Mouse (Mus musculus): Measurements from ENCODE around the gene Fam166b.

Fam166b gene

DNA sequence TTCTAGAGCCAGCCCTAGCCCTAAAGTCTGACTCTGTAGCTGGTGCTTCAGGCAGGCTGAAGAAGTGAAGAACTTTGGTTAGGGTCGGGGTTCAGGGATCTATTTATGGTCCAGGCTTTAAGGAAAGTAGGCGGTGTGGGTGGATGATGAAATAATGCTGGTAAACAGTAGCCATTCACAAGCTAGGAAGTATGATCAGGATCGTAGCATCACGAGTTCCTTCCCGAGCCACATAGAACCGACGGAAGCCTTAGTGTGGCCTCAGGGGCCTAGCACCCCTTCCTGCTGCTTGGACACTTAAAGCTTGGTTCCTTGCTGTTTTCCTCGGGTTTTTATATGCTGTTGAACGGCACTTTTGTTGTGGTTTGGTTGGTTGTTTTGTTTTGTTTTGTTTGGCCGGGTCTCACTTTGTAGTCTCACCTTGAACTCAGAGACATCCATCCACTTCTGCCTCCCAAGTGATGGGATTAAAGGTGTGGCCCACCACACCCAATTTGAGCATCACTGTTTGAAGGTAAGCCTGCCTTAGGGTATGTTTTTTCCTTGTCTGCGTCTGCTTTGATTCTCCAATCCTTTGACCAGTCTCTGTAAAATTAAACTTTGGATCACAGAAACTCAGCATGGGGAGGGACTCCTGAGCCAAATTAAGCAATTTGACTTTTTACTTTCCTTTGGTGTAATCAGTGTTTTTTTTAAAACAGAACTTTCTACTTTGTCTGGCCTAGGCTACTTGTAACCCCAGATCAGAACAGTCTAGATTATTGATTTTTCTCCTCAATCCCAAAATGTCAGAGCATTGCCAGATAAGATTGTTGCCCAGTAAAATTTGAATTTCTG, 45.5 kb downstream of the Fam166b start:
- peak; percentile 25 to 78 for DNase-seq (ENCODE audit: inconsistent age in 2 of 2, low spot score in 1 of 2)

DNA sequence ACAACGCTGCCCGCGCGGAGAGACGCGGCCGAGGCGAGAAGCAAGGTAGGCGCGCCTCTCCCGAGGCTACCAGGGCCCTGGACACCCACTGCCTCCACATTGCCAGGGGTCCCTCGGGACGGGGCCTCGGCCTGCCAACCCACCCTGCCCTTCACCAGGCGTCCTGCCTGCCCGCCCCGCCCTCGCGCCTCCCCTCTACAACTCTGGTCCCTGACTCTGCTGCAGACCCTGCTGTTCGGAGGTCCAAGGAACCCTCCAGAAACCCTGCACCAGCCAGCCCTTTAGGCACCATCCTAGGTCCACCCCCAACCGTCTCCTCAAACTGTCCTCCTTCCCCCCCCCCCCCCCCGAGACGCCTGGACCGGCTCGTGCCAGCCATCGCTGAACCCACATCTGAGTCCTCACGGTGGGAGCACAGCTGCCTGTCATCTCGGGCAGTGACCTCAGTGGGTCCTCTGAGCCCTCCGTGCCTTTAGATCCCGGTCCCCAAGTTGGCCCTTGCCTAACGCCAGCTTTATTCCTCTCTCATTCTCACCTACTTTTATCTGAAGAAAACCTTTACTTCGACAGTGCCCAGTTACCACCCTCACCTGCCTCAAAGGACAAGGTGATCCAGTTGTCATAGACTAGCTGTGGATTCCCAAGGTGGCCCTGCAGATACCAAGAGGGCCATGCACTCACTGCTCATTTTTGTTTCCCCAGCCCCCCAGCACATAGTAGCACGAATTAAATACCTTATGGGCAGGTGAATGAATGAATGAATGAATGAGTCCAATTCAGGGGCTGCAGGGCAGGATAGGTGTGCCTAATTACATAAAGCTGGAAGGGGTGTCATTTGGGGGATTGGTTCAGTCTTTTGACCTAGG, 46.5 kb downstream of the Fam166b start:
- peak in 1 of 2 experiments; percentile 69 for DNase-seq (ENCODE audit: inconsistent age in 2 of 2, low spot score in 1 of 2)

DNA sequence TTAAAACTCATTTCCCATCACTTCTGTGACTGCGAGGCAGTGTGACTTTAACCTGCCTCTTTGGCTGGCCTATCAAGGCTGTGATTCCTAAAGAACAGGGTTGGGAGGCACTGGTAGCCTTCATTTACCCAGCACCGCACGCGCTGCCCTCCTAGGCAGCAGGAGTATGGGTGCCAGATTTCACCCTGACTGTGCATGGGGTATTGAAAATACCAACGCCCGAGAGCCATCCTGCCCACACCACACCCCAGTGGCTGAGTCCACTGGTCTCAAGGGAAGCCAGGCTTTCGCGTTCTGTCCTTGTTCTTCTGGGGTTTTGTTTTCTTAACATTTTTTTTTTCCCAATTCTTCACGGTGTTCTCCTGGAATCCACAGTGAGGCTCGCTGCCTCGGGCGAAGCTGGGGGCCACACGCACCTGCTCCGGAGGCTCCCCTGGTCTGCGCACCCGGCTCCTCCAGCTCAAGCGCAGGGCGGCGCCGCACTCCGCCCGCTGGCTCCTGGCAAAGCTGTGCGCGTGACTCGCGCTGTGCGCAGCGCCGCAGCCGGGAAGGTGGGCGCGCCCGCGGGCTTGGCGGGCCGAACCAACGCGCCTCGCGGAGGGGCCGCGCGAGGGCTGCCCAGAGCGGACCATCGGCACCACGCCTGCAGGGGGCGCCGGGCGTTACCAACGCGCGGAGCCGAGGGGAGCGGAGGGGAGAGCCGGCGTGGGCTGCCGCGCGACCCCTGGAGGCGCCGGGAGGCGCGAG, 47.4 kb downstream of the Fam166b start, which contains the start of gene Rusc2:
Gene Rusc2, plus strand, starts transcription at position 572 of the 747 bp plus-strand sequence.
- DNase-seq (ENCODE audit: inconsistent age in 2 of 2, low spot score in 1 of 2) = peak; percentile 94 to 96

DNA sequence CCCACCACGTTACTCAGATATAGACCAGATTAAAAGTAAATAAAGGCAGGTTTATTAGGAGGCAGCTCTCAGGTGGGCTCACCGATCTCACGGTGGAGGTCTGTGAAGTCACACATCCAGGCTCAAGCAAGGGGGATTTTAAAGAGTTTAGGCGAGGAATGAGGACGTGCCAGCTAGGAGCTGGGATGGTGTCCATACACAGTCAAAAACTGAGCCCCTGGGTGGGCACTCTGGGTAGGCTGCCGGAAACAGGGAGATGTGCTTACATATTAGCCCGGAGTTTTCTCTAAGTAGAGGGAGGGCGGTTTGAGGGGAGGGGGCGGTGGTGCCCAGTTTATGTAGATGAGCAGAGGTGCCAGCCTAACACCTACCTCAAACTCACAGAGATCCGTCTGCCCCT, 48.0 kb downstream of the Fam166b start:
- DNase-seq (ENCODE audit: inconsistent age in 2 of 2, low spot score in 1 of 2) = no peak

DNA sequence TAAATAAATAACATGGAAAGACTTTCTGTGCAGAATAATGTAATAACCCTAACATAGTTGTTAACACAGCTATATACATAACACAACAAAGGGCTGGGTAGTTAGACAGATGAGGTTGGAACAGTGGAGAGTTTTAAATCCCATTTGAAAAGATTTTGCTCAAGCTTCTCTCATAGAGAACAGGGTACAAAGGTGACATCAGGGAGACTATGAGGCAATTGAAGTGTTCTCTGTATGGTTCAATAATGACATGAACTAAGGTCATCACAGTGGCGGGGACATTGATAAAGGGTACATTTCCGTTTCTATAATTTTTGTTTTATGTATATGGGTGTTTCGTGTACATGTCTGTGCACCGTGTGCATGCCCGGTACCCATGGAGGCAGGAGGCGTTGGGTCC, 49.3 kb downstream of the Fam166b start:
- DNase-seq (ENCODE audit: inconsistent age in 2 of 2, low spot score in 1 of 2) = no peak
